Mouse (Mus musculus): ENCODE measurements around the gene Rhoj.
A peak's percentile ranks its signal among the peaks of the same experiment; 100 is the strongest.
"Not testable (repeated sequence)": the region's sequence is repeated elsewhere in the genome, so short reads cannot be mapped to it uniquely, and the experiment has no call there.

Rhoj gene

GRCm38 (mm10) chr12:75349537-75349936 is 41.4 kb downstream of the Rhoj start:
- DNase-seq (ENCODE audit: low spot score in 2 of 2), result not testable (repeated sequence)

- DNase-seq (ENCODE audit: low spot score in 2 of 2), result no peak
Observed at GRCm38 (mm10) chr12:75350750-75351149, 42.6 kb downstream of the Rhoj start.

- no peak for DNase-seq (ENCODE audit: low spot score in 2 of 2)
Observed at GRCm38 (mm10) chr12:75351846-75352245, 43.7 kb downstream of the Rhoj start.

- peak; percentile 51 to 71 for DNase-seq (ENCODE audit: low spot score in 2 of 2)
Observed at GRCm38 (mm10) chr12:75352410-75352809, 44.3 kb downstream of the Rhoj start.

- no peak for DNase-seq (ENCODE audit: low spot score in 2 of 2)
Observed at GRCm38 (mm10) chr12:75354354-75354753, 46.2 kb downstream of the Rhoj start.

- no peak for DNase-seq (ENCODE audit: low spot score in 2 of 2)
Observed at GRCm38 (mm10) chr12:75357781-75358180, 49.7 kb downstream of the Rhoj start.

- peak in 1 of 2 experiments; percentile 59 for DNase-seq (ENCODE audit: low spot score in 2 of 2)
Observed at GRCm38 (mm10) chr12:75358714-75359113, 50.6 kb downstream of the Rhoj start.

GRCm38 (mm10) chr12:75359500-75359899 is 51.4 kb downstream of the Rhoj start:
- DNase-seq (ENCODE audit: low spot score in 2 of 2), result no peak

GRCm38 (mm10) chr12:75359921-75360482 is 51.9 kb downstream of the Rhoj start:
- no peak for DNase-seq (ENCODE audit: low spot score in 2 of 2)

GRCm38 (mm10) chr12:75362456-75362855 is 54.3 kb downstream of the Rhoj start:
- DNase-seq (ENCODE audit: low spot score in 2 of 2), result no peak

- DNase-seq (ENCODE audit: low spot score in 2 of 2), result no peak
Observed at GRCm38 (mm10) chr12:75364416-75364815, 56.3 kb downstream of the Rhoj start.

- DNase-seq (ENCODE audit: low spot score in 2 of 2), result no peak
Observed at GRCm38 (mm10) chr12:75365621-75366124, 57.6 kb downstream of the Rhoj start.

- DNase-seq (ENCODE audit: low spot score in 2 of 2), result no peak
Observed at GRCm38 (mm10) chr12:75367371-75367770, 59.2 kb downstream of the Rhoj start.

- peak in 1 of 2 experiments; percentile 47 for DNase-seq (ENCODE audit: low spot score in 2 of 2)
Observed at GRCm38 (mm10) chr12:75368527-75368926, 60.4 kb downstream of the Rhoj start.

- DNase-seq (ENCODE audit: low spot score in 2 of 2), result no peak
Observed at GRCm38 (mm10) chr12:75369418-75369851, 61.3 kb downstream of the Rhoj start.

- no peak for DNase-seq (ENCODE audit: low spot score in 2 of 2)
Observed at GRCm38 (mm10) chr12:75374437-75374836, 66.3 kb downstream of the Rhoj start.

GRCm38 (mm10) chr12:75375060-75375459 is 66.9 kb downstream of the Rhoj start:
- DNase-seq (ENCODE audit: low spot score in 2 of 2), result no peak

GRCm38 (mm10) chr12:75376126-75376525 is 68.0 kb downstream of the Rhoj start:
- DNase-seq (ENCODE audit: low spot score in 2 of 2), result no peak

GRCm38 (mm10) chr12:75386731-75387130 is 78.6 kb downstream of the Rhoj start:
- DNase-seq (ENCODE audit: low spot score in 2 of 2), result no peak

- no peak for DNase-seq (ENCODE audit: low spot score in 2 of 2)
Observed at GRCm38 (mm10) chr12:75387156-75387555, 79.0 kb downstream of the Rhoj start.

GRCm38 (mm10) chr12:75387846-75388245 is 79.7 kb downstream of the Rhoj start:
- DNase-seq (ENCODE audit: low spot score in 2 of 2), result no peak

- DNase-seq (ENCODE audit: low spot score in 2 of 2), result no peak
Observed at GRCm38 (mm10) chr12:75388521-75388920, 80.4 kb downstream of the Rhoj start.

- DNase-seq (ENCODE audit: low spot score in 2 of 2), result peak in 1 of 2 experiments; percentile 18
Observed at GRCm38 (mm10) chr12:75389308-75390135, 81.4 kb downstream of the Rhoj start.

Data from urinary bladder, postnatal 36 days (tissue).